Mouse (Mus musculus): ENCODE measurements at regions not wholly inside any gene's neighbourhood (a gene's known extent, or its start where the extent isn't known, plus 50 kb on each side); places are given as distances from the start of the nearest gene placed in this dataset.

- TF ChIP-seq CTCF (IDR thresholded peaks at IDR 0.05; ENCODE audit: low read depth) (no peak), EP300 (IDR thresholded peaks at IDR 0.05; ENCODE audit: low read depth) (no peak)
These were observed 307.1 kb upstream of the Pkn2 start for GRCm38 (mm10) chr3:143188931-143189330.

Data from heart, postnatal 0 days (tissue).